Mouse (Mus musculus) liver, adult 2 months (tissue): ENCODE measurements around the gene Ldb3.

Source experiments
- CTCF ChIP-seq: fragments of 200-500 bp; IDR thresholded peaks from 2 replicates; pipeline ENCODE4 v1.5.1; 2011; ENCODE audit warnings: low read depth, low read length, control low read depth
- POLR2A ChIP-seq: fragments of 200-500 bp; IDR thresholded peaks from 2 replicates; pipeline ENCODE4 v1.6.1; 2011; ENCODE audit warnings: low read length, control low read depth; ENCODE audit not compliant: insufficient read depth; ENCODE audit errors: extremely low read depth

- no peak for TF ChIP-seq CTCF
- TF ChIP-seq POLR2A: no peak
These were observed 33.3 kb downstream of the Ldb3 start for GRCm38 (mm10) chr14:34555211-34555610.
